Mouse (Mus musculus): ENCODE data around the gene Fam166b. TPM values are rescaled to one million over a fixed set of nuclear protein-coding genes. Genes with fewer than 3 reads are reported as not detected.

Fam166b gene
- total and polyA plus RNA-seq, 3 experiments: not detected

- H3K27ac ChIP-seq (ENCODE audit: insufficient read depth, low read depth): no peak overlapping the region
- no peak overlapping the region for H3K9ac ChIP-seq (ENCODE audit: insufficient read depth, low read depth)
- no peak for DNase-seq (ENCODE audit: extremely low read depth)
- H3K9me3 ChIP-seq (replicated peaks; ENCODE audit: low read length): peaks cover 9% of the 10 kb centered on the region
- dilution Hi-C loops (cut with MboI; ENCODE audit: extremely low pct_ligation_motif_present, extremely low pct_unique_long_range_greater_than_20kb, low sequenced_read_pairs) (no loop called here), in situ Hi-C loops (cut with MboI; ENCODE audit: low pct_ligation_motif_present, low pct_unique_long_range_greater_than_20kb, low sequenced_read_pairs) (no loop called here)
- no peaks in the 10 kb centered on the region for H3K79me2 ChIP-seq (replicated peaks; ENCODE audit: control insufficient read depth, extremely low read depth, insufficient read depth, poor library complexity, severe bottlenecking)
- peaks cover 10 to 40% of the 10 kb centered on the region in 2 experiments for H3K4me1 ChIP-seq (ENCODE audit: control insufficient read depth in 1 of 2, insufficient read depth in 2 of 2)
- H3K4me3 ChIP-seq (replicated peaks in 1 of 3; ENCODE audit: low read depth in 2 of 3, low read length in 2 of 3, poor library complexity in 1 of 3): no peak overlapping the region
- H3K4me2 ChIP-seq (ENCODE audit: insufficient read depth, low read depth, poor library complexity, severe bottlenecking): no peak overlapping the region
- H3K27me3 ChIP-seq (replicated peaks): no peaks in the 10 kb centered on the region
- H3K36me3 ChIP-seq (replicated peaks in 1 of 2; ENCODE audit: control insufficient read depth in 1 of 2, insufficient read depth in 1 of 2, low read length in 1 of 2): no peaks in the 10 kb centered on the region
- TF ChIP-seq CTCF (conservative IDR thresholded peaks at IDR 0.05 in 1 of 2, IDR thresholded peaks at IDR 0.05 in 1 of 2; ENCODE audit: low read depth in 2 of 2, low read length in 2 of 2) (no peak), ZKSCAN1 (IDR thresholded peaks at IDR 0.05; ENCODE audit: borderline replicate concordance, low read depth, low read length) (no peak), NRF1 (IDR thresholded peaks at IDR 0.05; ENCODE audit: low read depth, low read length) (no peak), EP300 (IDR thresholded peaks at IDR 0.05; ENCODE audit: low read length) (no peak), E2F4 (IDR thresholded peaks at IDR 0.05; ENCODE audit: insufficient replicate concordance, low read depth, low read length) (no peak), USF2 (conservative IDR thresholded peaks at IDR 0.05; ENCODE audit: low read depth, low read length) (no peak), PAX5 (IDR thresholded peaks at IDR 0.05; ENCODE audit: low read length) (no peak), SIN3A (IDR thresholded peaks at IDR 0.05; ENCODE audit: low read length) (no peak), MEF2A (IDR thresholded peaks at IDR 0.05; ENCODE audit: borderline replicate concordance, low read depth, low read length) (no peak), POLR2A (IDR thresholded peaks at IDR 0.05; ENCODE audit: low read depth, low read length) (no peak), HCFC1 (IDR thresholded peaks at IDR 0.05; ENCODE audit: low read depth, low read length) (no peak), TBP (conservative IDR thresholded peaks at IDR 0.05; ENCODE audit: low read depth, low read length) (no peak), NELFE (IDR thresholded peaks at IDR 0.05; ENCODE audit: low read depth, low read length) (no peak), POLR2AphosphoS2 (IDR thresholded peaks at IDR 0.05; ENCODE audit: low read depth, low read length) (no peak)
Measured at GRCm38 (mm10) chr4:43470301-43470700, 41.4 kb upstream of the Fam166b start.

- no peaks in the 10 kb centered on the region for H3K36me3 ChIP-seq (replicated peaks in 1 of 2; ENCODE audit: control insufficient read depth in 1 of 2, insufficient read depth in 1 of 2, low read length in 1 of 2)
- peaks cover 14% of the 10 kb centered on the region for H3K9me3 ChIP-seq (replicated peaks; ENCODE audit: low read length)
- H3K4me3 ChIP-seq (replicated peaks in 1 of 3; ENCODE audit: low read depth in 2 of 3, low read length in 2 of 3, poor library complexity in 1 of 3): no peak overlapping the region
- in situ Hi-C loops (cut with MboI; ENCODE audit: low pct_ligation_motif_present, low pct_unique_long_range_greater_than_20kb, low sequenced_read_pairs) (no loop called here), dilution Hi-C loops (cut with MboI; ENCODE audit: extremely low pct_ligation_motif_present, extremely low pct_unique_long_range_greater_than_20kb, low sequenced_read_pairs) (no loop called here)
- no peak overlapping the region for H3K9ac ChIP-seq (ENCODE audit: insufficient read depth, low read depth)
- H3K4me1 ChIP-seq (ENCODE audit: control insufficient read depth in 1 of 2, insufficient read depth in 2 of 2): peaks cover 0 to 15% of the 10 kb centered on the region in 2 experiments; a peak in 2 of 4 replicates
- no peaks in the 10 kb centered on the region for H3K79me2 ChIP-seq (replicated peaks; ENCODE audit: control insufficient read depth, extremely low read depth, insufficient read depth, poor library complexity, severe bottlenecking)
- H3K27me3 ChIP-seq (replicated peaks): no peaks in the 10 kb centered on the region
- DNase-seq (ENCODE audit: extremely low read depth): no peak
- H3K4me2 ChIP-seq (ENCODE audit: insufficient read depth, low read depth, poor library complexity, severe bottlenecking): no peak overlapping the region
- H3K27ac ChIP-seq (ENCODE audit: insufficient read depth, low read depth): no peak overlapping the region
- TF ChIP-seq EP300 (IDR thresholded peaks at IDR 0.05; ENCODE audit: low read length) (no peak), USF1 (IDR thresholded peaks at IDR 0.05; ENCODE audit: low read depth, low read length) (no peak), NRF1 (IDR thresholded peaks at IDR 0.05; ENCODE audit: low read depth, low read length) (no peak), MAZ (IDR thresholded peaks at IDR 0.05; ENCODE audit: low read depth, low read length) (no peak), JUN (IDR thresholded peaks at IDR 0.05; ENCODE audit: insufficient read depth, low read depth, low read length) (no peak)
Measured at GRCm38 (mm10) chr4:43466872-43467271, 37.9 kb upstream of the Fam166b start.
